In genomic region chr4:139821491-139822160, GRCm38 (mm10) we compare ENCODE assay signal across 9 mouse cellular contexts. TPM values are rescaled to one million over a fixed set of nuclear protein-coding genes. Genes with fewer than 3 reads are reported as not detected.
DNase-seq lines count a peak whose midpoint lies in the region; ATAC-seq lines count a peak whose summit lies in the region.
"Had no signal": no experiment of that assay in that cellular context is flagged by ENCODE, and none has a peak within 500 bp of the region (broad histone marks: within the 10 kb centered on the region; RNA-seq: fewer than 3 reads in every experiment).

No protein-coding gene starts in this region.

- intact Hi-C loops in heart, postnatal 25 days (cut with DNase I), result no loop called here

- no peaks in the 10 kb centered on the region for H3K9me3 ChIP-seq in heart, embryonic 11.5 days (replicated peaks; ENCODE audit: control insufficient read depth, low read length)
- H3K9me3 ChIP-seq in hindbrain, embryonic 11.5 days (ENCODE audit: control insufficient read depth, low read length), result no peaks in the 10 kb centered on the region
- H3K9me3 ChIP-seq in midbrain, embryonic 12.5 days, result no peaks in the 10 kb centered on the region

- H3K36me3 ChIP-seq in heart, embryonic 11.5 days (ENCODE audit: control insufficient read depth, insufficient read depth, low read length), result no peaks in the 10 kb centered on the region
- no peaks in the 10 kb centered on the region for H3K36me3 ChIP-seq in hindbrain, embryonic 11.5 days (ENCODE audit: control insufficient read depth, insufficient read depth, low read length)
- H3K36me3 ChIP-seq in midbrain, embryonic 12.5 days, result no peaks in the 10 kb centered on the region
- H3K36me3 ChIP-seq: G1E had no signal

- H3K4me2 ChIP-seq in heart, embryonic 11.5 days, result peak overlapping the region; percentile 45
- peak overlapping the region; percentile 50 for H3K4me2 ChIP-seq in hindbrain, embryonic 11.5 days (replicated peaks; ENCODE audit: low read depth, low read length)
- H3K4me2 ChIP-seq in midbrain, embryonic 12.5 days (replicated peaks), result peak overlapping the region; percentile 61

- H3K4me1 ChIP-seq in heart, embryonic 11.5 days (ENCODE audit: control insufficient read depth, insufficient read depth, low read length), result no peaks in the 10 kb centered on the region; the same call in 1 of the 2 replicates
- H3K4me1 ChIP-seq in hindbrain, embryonic 11.5 days (replicated peaks; ENCODE audit: control insufficient read depth, insufficient read depth, low read length), result peaks cover 17% of the 10 kb centered on the region; the same call in 1 of the 2 replicates
- H3K4me1 ChIP-seq in midbrain, embryonic 12.5 days, result peaks cover 89% of the 10 kb centered on the region

- peak overlapping the region; percentile 2; the same call in 1 of the 2 replicates for H3K4me3 ChIP-seq in heart, embryonic 11.5 days (ENCODE audit: low read depth, low read length)
- H3K4me3 ChIP-seq in hindbrain, embryonic 11.5 days (ENCODE audit: low read depth, low read length), result peak overlapping the region; percentile 23
- H3K4me3 ChIP-seq in midbrain, embryonic 12.5 days, result peak overlapping the region; percentile 33

- H3K27ac ChIP-seq in heart, embryonic 11.5 days (ENCODE audit: low read depth, low read length), result no peak overlapping the region
- peak overlapping the region; percentile 87 for H3K27ac ChIP-seq in hindbrain, embryonic 11.5 days (ENCODE audit: low read depth, low read length)
- peak overlapping the region; percentile 94 for H3K27ac ChIP-seq in midbrain, embryonic 12.5 days (replicated peaks)

- 1% methylated on average over 60 of the region's 65 CpGs for WGBS in heart, embryonic 11.5 days (ENCODE audit: insufficient replicate concordance)
- under 1% methylated on average over 62 of the region's 65 CpGs for WGBS in hindbrain, embryonic 11.5 days
- under 1% methylated on average over 65 of the region's 65 CpGs for WGBS in midbrain, embryonic 12.5 days

- ATAC-seq in heart, embryonic 11.5 days (replicated peaks; ENCODE audit: insufficient number of reproducible peaks, low FRiP score, low TSS enrichment), result no peak
- ATAC-seq in hindbrain, embryonic 11.5 days (ENCODE audit: low FRiP score), result peak; percentile 56
- ATAC-seq in midbrain, embryonic 12.5 days (ENCODE audit: low FRiP score, low read depth), result peak; percentile 76

- no peak overlapping the region for H3K9ac ChIP-seq in heart, embryonic 11.5 days (ENCODE audit: low read depth, low read length)
- peak overlapping the region; percentile 65 for H3K9ac ChIP-seq in hindbrain, embryonic 11.5 days (ENCODE audit: low read depth, low read length)
- H3K9ac ChIP-seq in midbrain, embryonic 12.5 days (replicated peaks), result peak overlapping the region; percentile 64

- H3K27me3 ChIP-seq in heart, embryonic 11.5 days (ENCODE audit: control insufficient read depth, insufficient read depth, low read length), result peaks cover 100% of the 10 kb centered on the region
- peaks cover 77% of the 10 kb centered on the region for H3K27me3 ChIP-seq in hindbrain, embryonic 11.5 days (ENCODE audit: control insufficient read depth, insufficient read depth, low read length)
- peaks cover 99% of the 10 kb centered on the region for H3K27me3 ChIP-seq in midbrain, embryonic 12.5 days

- DNase-seq in heart, postnatal 25 days (ENCODE audit: low spot score), result no peak
- DNase-seq in adrenal gland, postnatal 36 days, result peak; percentile 22 to 23
- DNase-seq in hindbrain, embryonic 11.5 days (ENCODE audit: low spot score), result peak; percentile 85
- DNase-seq in urinary bladder, adult 18-20 months (ENCODE audit: low spot score in 2 of 2), result no peak
- DNase-seq in spleen, postnatal 14 days (ENCODE audit: low spot score in 2 of 2), result no peak
- no peak for DNase-seq in right cerebral cortex, postnatal 4 days

RNA-seq across cellular contexts. Expression of gene Pax7, which starts 11.7 kb away (rescaled TPM):
- polyA plus RNA-seq in heart, embryonic 11.5 days (2014; fragmentation: Nextera tagmentation; extraction: Ambion mirVana), result 0.04 and 0.11 TPM in 2 replicates
- not detected for total RNA-seq in heart, postnatal 25 days (2021)
- total RNA-seq in adrenal gland, postnatal 36 days (2021), result not detected
- polyA plus RNA-seq in hindbrain, embryonic 11.5 days (2014; fragmentation: Nextera tagmentation; extraction: Ambion mirVana), result 2.2 and 2.7 TPM in 2 replicates
- polyA plus RNA-seq in midbrain, embryonic 12.5 days (2016; fragmentation: Nextera tagmentation; extraction: Ambion mirVana), result 4.4 and 5.7 TPM in 2 replicates
- polyA plus RNA-seq: G1E had no signal

Comparison
In these comparisons a context has a peak if more than half of its experiments do, and no peak if none do; other contexts are left out.
1. DNase-seq: peak in adrenal gland, postnatal 36 days (2 of 2) and hindbrain, embryonic 11.5 days (single experiment); none in heart, postnatal 25 days (single experiment), urinary bladder, adult 18-20 months (0 of 2), spleen, postnatal 14 days (0 of 2) and right cerebral cortex, postnatal 4 days (single experiment).
2. Peak in every context shown above with its lines, with median percentiles within 50 percentile points of each other: H3K4me2 ChIP-seq and H3K4me3 ChIP-seq.